Mouse (Mus musculus): ENCODE results near the gene Fam13a. TPM values are rescaled to one million over a fixed set of nuclear protein-coding genes. Genes with fewer than 3 reads are reported as not detected.

Fam13a gene
- total RNA-seq, 2 experiments from 2014 or later = 11.4 to 14.5 TPM

- DNase-seq (ENCODE audit: low spot score in 2 of 2) = no peak
Measured at GRCm38 (mm10) chr6:59004630-59005029, 19.7 kb downstream of the Fam13a start.

- DNase-seq (ENCODE audit: low spot score in 2 of 2) = no peak
Measured at GRCm38 (mm10) chr6:58999044-58999453, 25.3 kb downstream of the Fam13a start.

- DNase-seq (ENCODE audit: low spot score in 2 of 2) = no peak
Measured at GRCm38 (mm10) chr6:58998528-58998927, 25.8 kb downstream of the Fam13a start.

GRCm38 (mm10) chr6:58989149-58989548 is 35.2 kb downstream of the Fam13a start:
- no peak for DNase-seq (ENCODE audit: low spot score in 2 of 2)

- DNase-seq (ENCODE audit: low spot score in 2 of 2) = no peak
Measured at GRCm38 (mm10) chr6:58988706-58989105, 35.6 kb downstream of the Fam13a start.

GRCm38 (mm10) chr6:58987166-58987565 is 37.2 kb downstream of the Fam13a start:
- DNase-seq (ENCODE audit: low spot score in 2 of 2) = no peak

GRCm38 (mm10) chr6:58985186-58985585 is 39.2 kb downstream of the Fam13a start:
- no peak for DNase-seq (ENCODE audit: low spot score in 2 of 2)

- DNase-seq (ENCODE audit: low spot score in 2 of 2) = no peak
Measured at GRCm38 (mm10) chr6:58975249-58975648, 49.1 kb downstream of the Fam13a start.

- DNase-seq (ENCODE audit: low spot score in 2 of 2) = no peak
Measured at GRCm38 (mm10) chr6:58974428-58974827, 49.9 kb downstream of the Fam13a start.

GRCm38 (mm10) chr6:58972873-58973272 is 51.5 kb downstream of the Fam13a start:
- no peak for DNase-seq (ENCODE audit: low spot score in 2 of 2)

- no peak for DNase-seq (ENCODE audit: low spot score in 2 of 2)
Measured at GRCm38 (mm10) chr6:58968272-58968671, 56.1 kb downstream of the Fam13a start.

- DNase-seq (ENCODE audit: low spot score in 2 of 2) = no peak
Measured at GRCm38 (mm10) chr6:58965071-58965831, 59.1 kb downstream of the Fam13a start.

- no peak for DNase-seq (ENCODE audit: low spot score in 2 of 2)
Measured at GRCm38 (mm10) chr6:58964565-58964964, 59.8 kb downstream of the Fam13a start.

GRCm38 (mm10) chr6:58964091-58964490 is 60.3 kb downstream of the Fam13a start:
- no peak for DNase-seq (ENCODE audit: low spot score in 2 of 2)

GRCm38 (mm10) chr6:58962691-58963090 is 61.7 kb downstream of the Fam13a start:
- no peak for DNase-seq (ENCODE audit: low spot score in 2 of 2)

GRCm38 (mm10) chr6:58960523-58960922 is 63.8 kb downstream of the Fam13a start:
- no peak for DNase-seq (ENCODE audit: low spot score in 2 of 2)

- no peak for DNase-seq (ENCODE audit: low spot score in 2 of 2)
Measured at GRCm38 (mm10) chr6:58951128-58951992, 73.0 kb downstream of the Fam13a start.

GRCm38 (mm10) chr6:58950410-58950809 is 73.9 kb downstream of the Fam13a start:
- DNase-seq (ENCODE audit: low spot score in 2 of 2) = no peak

- DNase-seq (ENCODE audit: low spot score in 2 of 2) = no peak
Measured at GRCm38 (mm10) chr6:58946840-58947239, 77.5 kb downstream of the Fam13a start.

GRCm38 (mm10) chr6:58946246-58946645 is 78.1 kb downstream of the Fam13a start:
- DNase-seq (ENCODE audit: low spot score in 2 of 2) = no peak

- no peak for DNase-seq (ENCODE audit: low spot score in 2 of 2)
Measured at GRCm38 (mm10) chr6:58943958-58944357, 80.4 kb downstream of the Fam13a start.

- peak; percentile 36 to 41 for DNase-seq (ENCODE audit: low spot score in 2 of 2)
Measured at GRCm38 (mm10) chr6:58942276-58942675, 82.1 kb downstream of the Fam13a start.
